Mouse (Mus musculus) right cerebral cortex, adult 2 months (tissue): ENCODE data around the gene Ube2e3.
A peak's percentile ranks its signal among the peaks of the same experiment; 100 is the strongest.

Experiments used
- DNase-seq, 2 experiments: peaks; one replicate each; pipeline ENCODE4 v3.0.0; 2021 to 2022; ENCODE audit warnings: low spot score in 2 of 2

Ube2e3 gene

DNA sequence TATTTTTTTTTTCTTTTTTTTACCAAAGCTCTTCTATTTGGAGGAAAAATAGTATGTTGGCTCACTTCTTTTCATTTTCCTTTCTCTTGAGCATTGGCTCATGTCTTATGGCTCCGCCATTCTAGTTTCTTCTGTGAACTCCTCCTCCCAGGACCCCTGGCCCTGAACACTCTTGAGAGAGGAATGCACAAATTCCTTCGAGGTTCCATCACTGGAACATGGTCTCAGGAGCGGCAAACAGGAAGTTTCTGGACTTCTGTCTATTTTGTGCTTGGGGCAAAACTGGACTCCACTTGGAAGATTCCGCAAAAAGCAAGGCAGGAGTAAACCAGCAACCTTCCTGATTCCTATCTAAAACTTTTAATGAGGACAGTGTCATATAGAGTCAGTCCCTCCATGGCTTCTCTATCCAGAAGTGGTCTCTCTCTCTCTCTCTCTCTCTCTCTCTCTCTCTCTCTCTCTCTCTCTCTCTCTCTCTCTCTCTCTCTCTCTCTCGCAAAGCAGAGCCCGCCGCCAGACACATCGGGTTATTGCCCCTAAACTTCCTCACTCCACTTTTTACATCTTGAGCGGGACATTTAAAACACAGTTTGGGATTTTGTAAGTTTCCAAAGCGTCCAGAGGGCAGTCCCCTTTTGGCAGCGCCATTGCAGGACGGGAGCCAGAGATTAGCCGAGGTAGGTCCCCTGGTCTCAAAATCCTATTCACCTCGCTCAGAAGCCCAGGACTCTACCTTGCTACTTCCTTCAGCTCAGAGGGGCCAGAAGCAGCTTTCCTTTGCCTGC lies at the start of gene Ube2e3:
Gene Ube2e3 (plus strand): TSS at position 399 of the 785 bp plus-strand sequence.
- DNase-seq: no peak

DNA sequence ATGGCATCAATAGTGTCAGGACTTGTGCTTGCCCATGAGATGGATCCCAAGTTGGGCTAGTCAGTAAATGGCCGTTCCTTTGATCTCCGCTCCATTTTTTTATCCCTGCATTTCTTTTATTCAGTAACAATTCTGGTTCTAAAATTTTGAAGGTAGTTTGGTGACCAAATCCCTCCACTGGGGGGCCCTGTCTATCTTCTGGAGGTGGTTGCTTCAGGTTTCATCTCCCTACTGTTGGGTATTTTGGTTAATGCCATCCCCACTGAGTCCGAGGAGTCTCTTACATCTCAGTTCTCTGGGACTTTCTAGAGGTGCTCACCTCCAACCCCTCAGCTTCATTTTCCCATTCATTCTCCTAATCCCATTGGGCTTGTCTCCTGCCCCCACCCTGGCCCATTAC lies 38.0 kb upstream of the Ube2e3 start:
- no peak for DNase-seq

DNA sequence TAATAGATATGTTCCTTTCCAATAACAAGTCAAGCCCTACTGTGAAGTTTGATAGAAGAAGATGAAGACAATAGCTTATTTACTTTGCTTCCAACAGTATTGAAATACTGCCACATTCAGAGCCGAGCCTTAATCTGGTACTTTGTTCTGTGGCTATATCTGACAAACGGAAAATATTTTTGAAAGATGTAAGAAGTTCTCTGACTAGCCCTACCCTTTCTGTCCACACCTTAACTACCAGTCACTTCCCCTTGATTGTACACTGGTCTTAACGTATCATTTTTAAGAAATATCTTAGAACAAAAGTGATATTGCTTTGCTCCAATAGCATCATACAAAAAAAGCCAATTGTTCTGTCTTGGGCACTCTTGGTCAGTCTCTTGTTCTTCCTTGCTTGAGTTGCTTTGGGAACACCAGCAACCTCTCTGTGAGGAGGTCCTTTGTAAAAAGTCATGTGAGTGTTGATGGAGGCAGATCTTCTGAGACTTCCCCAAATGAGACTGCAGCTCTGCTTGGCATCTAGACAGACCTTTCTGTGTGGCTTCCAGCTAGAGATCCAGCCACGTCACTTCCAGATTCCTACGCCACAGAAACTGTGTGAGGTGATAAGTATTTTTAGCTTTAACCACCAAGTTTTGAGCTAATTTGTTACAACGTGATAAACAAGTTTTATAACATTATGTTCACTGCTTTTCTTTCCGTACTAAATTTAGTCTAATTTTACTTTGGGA lies 26.3 kb upstream of the Ube2e3 start:
- DNase-seq: no peak

DNA sequence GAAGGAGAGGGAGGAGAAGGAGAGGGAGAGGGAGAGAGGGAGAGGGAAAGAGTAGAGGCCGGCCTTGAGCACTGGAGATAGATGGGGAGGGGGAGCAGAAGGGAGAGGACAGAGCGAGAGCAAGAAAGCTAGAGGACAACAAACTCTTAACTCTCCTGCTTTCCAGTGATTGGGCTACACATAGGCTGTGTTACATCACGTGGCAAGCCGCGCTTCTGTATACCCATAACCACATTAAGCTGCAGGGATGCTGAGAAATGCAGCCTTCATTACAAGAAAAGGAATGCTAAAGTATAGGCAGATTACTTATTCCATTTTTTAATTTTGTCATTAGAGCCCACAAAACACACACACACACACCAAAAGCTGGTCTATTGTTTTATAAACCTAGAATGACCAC lies 23.6 kb upstream of the Ube2e3 start:
- no peak for DNase-seq

DNA sequence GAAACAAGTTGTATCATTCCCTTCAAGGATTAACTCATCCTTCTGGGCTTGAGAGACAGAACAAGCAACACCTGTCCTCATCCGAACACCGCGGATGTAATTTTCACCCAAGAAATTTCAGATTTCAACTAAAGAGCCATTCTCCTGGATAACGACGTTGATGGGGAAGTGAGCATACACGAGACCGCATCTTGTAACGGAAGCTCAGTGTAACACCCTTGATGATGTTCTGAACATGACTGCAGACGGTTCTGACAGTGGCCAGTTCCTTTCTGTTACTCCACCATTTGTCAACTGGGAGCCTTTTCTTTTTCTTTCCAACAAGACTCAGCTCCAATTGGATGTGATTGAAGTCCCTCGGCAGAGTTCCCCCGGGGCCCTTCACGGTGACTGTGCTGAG lies 22.6 kb upstream of the Ube2e3 start:
- no peak for DNase-seq

GRCm38 (mm10) chr2:78845717-78846116 lies 22.2 kb upstream of the Ube2e3 start:
- no peak for DNase-seq

DNA sequence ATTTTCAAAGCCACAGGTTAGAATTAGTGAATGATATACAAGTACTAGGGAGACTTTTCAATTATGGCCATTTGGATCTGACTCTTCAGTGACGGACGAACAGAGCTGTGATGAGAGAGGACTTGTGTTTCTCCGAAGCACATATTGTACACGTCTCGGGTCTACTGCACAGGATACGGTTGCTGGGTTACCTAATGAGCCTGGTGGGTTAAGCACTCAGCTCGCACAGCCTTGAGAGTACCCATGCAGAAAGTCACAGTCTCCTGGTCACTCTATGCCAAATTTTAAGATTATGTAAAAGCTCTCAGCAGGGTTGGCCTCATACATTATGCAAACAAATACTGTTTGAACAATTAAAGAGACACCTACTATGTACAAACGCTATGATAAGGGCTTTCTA lies 13.6 kb upstream of the Ube2e3 start:
- DNase-seq: no peak

DNA sequence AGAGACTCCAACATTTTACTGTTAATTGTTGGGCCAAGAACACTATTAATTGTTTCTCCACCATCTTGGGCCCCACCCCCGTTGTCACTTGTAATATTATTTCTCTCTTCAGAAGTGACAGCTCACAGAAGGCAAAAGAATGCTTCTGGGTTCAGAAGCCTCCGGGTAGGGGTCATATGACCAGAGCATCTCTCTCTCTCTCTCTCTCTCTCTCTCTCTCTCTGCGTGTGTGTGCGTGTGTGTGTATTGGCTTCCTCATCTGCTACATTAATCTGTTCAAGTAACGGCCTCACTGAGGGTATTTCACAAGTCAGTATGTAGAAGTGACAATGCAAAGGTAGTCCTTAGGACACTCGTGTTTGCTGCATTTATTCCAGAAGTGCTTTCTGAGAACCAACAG lies 9.3 kb upstream of the Ube2e3 start:
- no peak for DNase-seq

- DNase-seq: no peak
Measured at GRCm38 (mm10) chr2:78859266-78860087, 8.4 kb upstream of the Ube2e3 start.

DNA sequence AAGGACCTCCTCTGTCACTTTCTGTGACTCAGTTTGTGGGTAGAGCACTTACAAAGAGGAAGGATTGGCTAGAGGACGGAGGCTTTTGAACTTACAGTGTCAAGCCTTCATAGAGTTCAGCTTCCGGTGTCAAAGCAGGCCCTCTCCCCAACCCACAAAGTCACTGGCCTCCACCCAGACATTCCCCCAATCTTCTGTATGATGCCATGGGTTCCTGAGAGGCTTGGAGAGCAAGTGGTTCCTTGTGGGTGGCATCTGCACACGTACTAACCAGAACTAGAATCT lies 7.9 kb upstream of the Ube2e3 start:
- DNase-seq: no peak

GRCm38 (mm10) chr2:78864116-78864515 lies 3.8 kb upstream of the Ube2e3 start:
- no peak for DNase-seq

- DNase-seq: no peak
Measured at GRCm38 (mm10) chr2:78864866-78865265, 3.1 kb upstream of the Ube2e3 start.

DNA sequence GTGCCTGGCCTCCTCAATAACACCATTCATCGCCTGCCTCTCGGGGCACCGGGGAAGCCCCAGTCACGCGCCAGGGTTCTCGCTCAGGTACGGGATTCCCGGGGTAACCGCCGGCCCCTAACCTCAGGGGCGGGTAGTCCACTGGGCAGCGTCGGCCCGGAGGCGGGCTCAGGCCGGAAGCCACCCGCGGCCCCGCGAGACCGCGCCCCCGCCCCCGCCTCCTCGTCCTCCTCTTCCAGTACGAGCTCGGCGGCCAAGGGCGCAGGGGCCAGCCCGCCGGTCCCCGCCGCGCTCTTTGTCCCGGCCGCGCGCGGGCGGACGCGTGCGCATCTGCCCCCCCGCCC lies 559 bp downstream of the Ube2e3 start:
- DNase-seq: peak; percentile 43 to 59

GRCm38 (mm10) chr2:78868951-78869720 lies 1.2 kb downstream of the Ube2e3 start:
- DNase-seq: peak; percentile 71 to 77

DNA sequence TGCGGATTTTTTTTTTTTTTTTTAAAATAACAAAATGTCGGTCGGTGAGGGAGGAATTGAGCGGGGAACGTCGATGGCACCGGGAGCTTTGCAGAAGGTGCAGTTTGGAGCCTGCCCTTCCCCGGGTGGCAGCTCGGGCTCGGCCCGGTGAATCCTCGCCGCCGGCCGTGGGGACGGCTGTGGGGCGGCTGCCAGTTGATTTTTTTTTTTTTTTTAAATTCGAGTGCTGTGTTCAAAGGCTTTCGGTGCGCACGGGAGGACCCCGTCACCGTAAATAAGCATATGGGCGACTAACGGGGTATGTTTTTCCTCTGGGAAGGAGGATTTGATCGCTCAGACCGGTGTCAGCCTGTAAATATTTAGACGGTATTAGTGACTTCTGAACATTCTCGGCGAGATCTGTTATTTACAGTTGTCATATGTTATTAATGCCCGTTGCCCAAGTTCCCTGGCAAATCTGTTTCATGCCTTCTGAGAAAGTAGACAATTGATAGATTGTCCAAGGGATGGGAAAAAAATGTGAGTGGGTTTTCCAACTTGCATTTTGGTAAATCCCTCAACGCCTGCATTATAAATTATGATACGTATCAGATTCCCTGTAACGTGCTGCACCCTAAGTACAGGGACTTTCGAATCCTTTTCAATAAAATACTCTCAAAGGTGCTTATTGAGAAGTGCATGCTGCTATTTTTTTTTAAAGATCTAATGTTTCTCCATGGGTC lies 2.0 kb downstream of the Ube2e3 start:
- peak in 1 of 2 experiments; percentile 33 for DNase-seq

DNA sequence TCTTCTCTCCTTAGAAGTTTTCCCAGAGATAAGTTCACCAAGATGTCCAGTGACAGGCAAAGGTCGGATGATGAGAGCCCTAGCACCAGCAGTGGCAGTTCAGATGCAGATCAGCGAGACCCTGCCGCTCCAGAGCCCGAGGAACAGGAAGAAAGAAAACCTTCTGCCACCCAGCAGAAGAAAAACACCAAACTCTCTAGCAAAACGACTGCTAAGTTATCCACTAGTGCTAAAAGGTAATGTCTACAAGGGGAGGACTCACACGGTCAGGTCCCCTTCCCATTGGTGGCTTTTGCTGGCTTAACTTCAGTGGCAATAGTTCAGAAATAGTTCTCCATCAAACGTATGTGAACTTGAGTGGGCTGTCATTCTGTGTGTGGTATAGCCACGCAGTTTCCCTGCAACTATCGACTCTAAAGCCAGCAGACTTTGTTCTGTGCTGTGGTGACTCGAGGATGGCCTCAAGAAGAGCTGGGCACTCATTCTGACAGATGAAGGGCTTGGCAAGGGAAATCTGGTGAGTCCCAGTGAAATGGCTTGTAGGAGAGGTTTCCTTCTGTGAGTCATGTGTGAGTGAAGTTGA lies 2.6 kb downstream of the Ube2e3 start:
- DNase-seq: peak in 1 of 2 experiments; percentile 36

- peak in 1 of 2 experiments; percentile 35 for DNase-seq
Measured at GRCm38 (mm10) chr2:78871971-78872860, 4.3 kb downstream of the Ube2e3 start.

DNA sequence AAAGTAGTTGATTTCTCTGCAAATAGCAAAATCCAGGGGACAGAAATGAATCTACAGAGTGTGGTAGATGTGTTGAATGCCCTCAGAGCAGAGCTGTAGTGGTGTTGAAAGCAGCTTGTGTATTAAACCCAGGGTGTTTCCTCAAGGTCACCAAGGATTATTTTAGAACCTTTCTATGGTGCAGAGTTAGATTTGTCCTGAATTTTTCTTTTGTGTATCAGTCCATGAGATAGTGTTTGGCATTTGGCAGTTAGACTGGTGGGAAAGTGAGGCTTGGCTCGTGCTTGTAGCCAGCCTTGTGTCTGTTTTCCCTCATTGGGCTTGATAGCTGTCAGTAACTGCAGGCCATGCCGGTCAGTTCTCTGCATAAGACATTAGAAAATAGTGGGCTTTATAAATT lies 6.0 kb downstream of the Ube2e3 start:
- DNase-seq: no peak

- DNase-seq: no peak
Measured at GRCm38 (mm10) chr2:78876002-78876401, 8.1 kb downstream of the Ube2e3 start.

DNA sequence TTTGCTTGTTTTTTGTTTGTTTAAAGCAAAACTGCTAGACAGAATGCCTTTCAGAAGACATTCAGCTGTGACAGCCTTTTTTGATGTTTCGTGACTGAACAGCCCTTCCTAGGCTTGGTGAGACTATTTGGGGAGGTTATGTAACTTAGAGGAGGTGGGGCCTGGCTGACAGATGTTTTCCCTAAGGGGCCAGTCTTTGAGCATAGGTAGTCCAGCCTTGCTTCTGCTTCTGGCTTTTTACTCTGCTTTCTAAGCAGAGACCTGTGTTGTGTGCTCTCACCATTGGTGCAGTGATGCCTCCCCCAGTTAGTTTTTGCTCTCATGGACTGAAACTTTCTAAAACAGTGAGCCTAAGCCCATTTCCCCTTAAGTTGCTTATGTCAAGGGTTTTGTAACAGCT lies 14.1 kb downstream of the Ube2e3 start:
- DNase-seq: no peak
